Mouse (Mus musculus) E14TG2a.4 (cell line): ENCODE data around the gene Kcnh1.

Experiments
- CTCF ChIP-seq: conservative IDR thresholded peaks from 2 replicates; pipeline ENCODE4 v1.5.1; 2014; ENCODE audit warnings: low read length
- NANOG ChIP-seq: IDR thresholded peaks from 2 replicates; pipeline ENCODE4 v1.6.1; 2014; ENCODE audit warnings: borderline replicate concordance, low read length, mixed read lengths
- POU5F1 ChIP-seq: IDR thresholded peaks from 2 replicates; pipeline ENCODE4 v1.6.1; 2014; ENCODE audit warnings: low read length, borderline replicate concordance

- no peak for TF ChIP-seq CTCF
- no peak for TF ChIP-seq NANOG
- TF ChIP-seq POU5F1 = no peak
Observed at GRCm38 (mm10) chr1:192439151-192439837, 248.7 kb downstream of the Kcnh1 start.
